Mouse (Mus musculus) embryonic facial prominence, embryonic 15.5 days (tissue): Measurements from ENCODE around the gene Ctdspl. TPM values are rescaled to one million over a fixed set of nuclear protein-coding genes. Genes with fewer than 3 reads are reported as not detected.
A peak's percentile ranks its signal among the peaks of the same experiment; 100 is the strongest.

Source experiments
- ATAC-seq: fragments of 200-750 bp; cut with Nextera tagmentation; 2 replicates; pipeline ENCODE4 v1.8.0; 2017; ENCODE audit warnings: low read depth, moderate TSS enrichment; ENCODE audit not compliant: insufficient number of reproducible peaks, low FRiP score, low TSS enrichment
- H3K27ac ChIP-seq: fragments of 300-500 bp; sonication (generic); replicated peaks from 2 replicates; pipeline ENCODE4 v1.5.1; 2015; ENCODE audit warnings: mild to moderate bottlenecking, inconsistent platforms
- H3K27me3 ChIP-seq: fragments of 300-500 bp; sonication (generic); 2 replicates; pipeline ENCODE4 v1.6.1; 2015; ENCODE audit warnings: inconsistent platforms
- H3K36me3 ChIP-seq: fragments of 300-500 bp; sonication (generic); 2 replicates; pipeline ENCODE4 v1.6.1; 2015; ENCODE audit warnings: mild to moderate bottlenecking, inconsistent platforms
- H3K4me1 ChIP-seq: fragments of 300-500 bp; sonication (generic); 2 replicates; pipeline ENCODE4 v1.6.1; 2015; ENCODE audit warnings: inconsistent platforms
- H3K4me2 ChIP-seq: fragments of 300-500 bp; sonication (generic); replicated peaks from 2 replicates; pipeline ENCODE4 v1.6.1; 2015; ENCODE audit warnings: mild to moderate bottlenecking, inconsistent platforms
- H3K4me3 ChIP-seq: fragments of 300-500 bp; sonication (generic); replicated peaks from 2 replicates; pipeline ENCODE4 v1.5.1; 2015; ENCODE audit warnings: mild to moderate bottlenecking, inconsistent platforms
- H3K9ac ChIP-seq: fragments of 300-500 bp; sonication (generic); 2 replicates; pipeline ENCODE4 v1.6.1; 2015; ENCODE audit warnings: inconsistent platforms
- H3K9me3 ChIP-seq: fragments of 300-500 bp; sonication (generic); replicated peaks from 2 replicates; pipeline ENCODE4 v1.6.1; 2016; ENCODE audit warnings: inconsistent platforms
- WGBS: fragments of 180-500 bp; shearing (Covaris S2); methylation state at CpG from one replicate; pipeline ENCODE4 v1.1.7; 2015; 5-methylcytosine and 5-hydroxymethylcytosine counted together
- polyA plus RNA-seq: library from polyadenylated mRNA; unstranded; fragments of >200 nt; fragmentation: Nextera tagmentation; extraction: Ambion mirVana; gene quantifications from 2 replicates; pipeline ENCODE4 v1.2.1, GENCODE M21; 2015

Gene Ctdspl
- polyA plus RNA-seq, 1 experiment from 2014 or later, result 19.2 TPM

DNA sequence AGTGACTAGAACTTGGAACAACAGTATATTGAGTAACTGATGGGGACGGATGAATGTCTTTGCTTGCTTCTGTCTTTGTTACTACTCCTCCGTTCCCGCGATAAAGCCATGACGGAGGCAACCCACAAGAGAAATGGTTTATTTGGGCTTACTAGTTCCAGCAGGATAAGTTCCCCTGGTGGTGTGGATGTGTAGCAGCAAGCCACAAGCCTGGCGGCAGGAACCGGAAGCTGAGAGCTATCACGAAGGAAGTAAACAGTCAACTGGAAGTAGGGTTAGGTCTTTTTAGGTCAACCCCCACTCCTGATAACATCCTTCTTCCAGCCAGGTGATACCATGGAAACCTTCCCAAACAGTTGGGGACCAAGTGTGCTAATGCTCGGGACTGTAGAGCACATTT is 7.5 kb downstream of the Ctdspl start:
- no peak overlapping the region for H3K4me2 ChIP-seq
- 89% methylated on average over 9 of the region's 9 CpGs for WGBS
- no peaks in the 10 kb centered on the region for H3K27me3 ChIP-seq
- H3K27ac ChIP-seq, result no peak overlapping the region
- no peak overlapping the region for H3K9ac ChIP-seq
- H3K4me3 ChIP-seq, result no peak overlapping the region
- peaks cover 47% of the 10 kb centered on the region for H3K4me1 ChIP-seq
- no peaks in the 10 kb centered on the region for H3K9me3 ChIP-seq
- no peak for ATAC-seq
- H3K36me3 ChIP-seq, result 0 out of 2 replicates have a peak, but pooled peaks cover 2% of the 10 kb centered on the region

DNA sequence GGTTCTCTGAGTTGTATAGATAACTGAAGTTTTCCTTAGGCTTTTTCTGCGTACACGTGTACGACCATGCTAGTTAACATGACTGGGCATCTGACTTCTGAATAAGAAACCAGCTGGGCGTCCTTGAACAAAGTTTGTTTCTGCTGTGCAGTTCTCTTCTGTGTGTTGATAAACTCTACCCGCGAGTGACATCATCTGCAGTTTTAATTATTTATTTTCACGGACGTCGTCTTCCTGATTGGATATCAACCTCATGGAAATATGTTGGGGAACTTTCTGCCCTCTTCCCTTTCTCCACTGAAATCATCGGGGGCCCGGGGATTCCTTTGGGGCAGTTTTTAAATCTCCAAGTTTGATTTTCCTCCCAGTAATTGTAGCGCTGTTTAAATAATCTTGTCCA is 8.1 kb downstream of the Ctdspl start:
- no peak for ATAC-seq
- 64% methylated on average over 12 of the region's 12 CpGs for WGBS
- Histone ChIP-seq H3K9me3 (no peaks in the 10 kb centered on the region), H3K4me2 (no peak overlapping the region), H3K4me3 (no peak overlapping the region), H3K27me3 (no peaks in the 10 kb centered on the region), H3K27ac (no peak overlapping the region), H3K36me3 (0 out of 2 replicates have a peak, but pooled peaks cover 2% of the 10 kb centered on the region), H3K9ac (no peak overlapping the region), H3K4me1 (peaks cover 45% of the 10 kb centered on the region)

DNA sequence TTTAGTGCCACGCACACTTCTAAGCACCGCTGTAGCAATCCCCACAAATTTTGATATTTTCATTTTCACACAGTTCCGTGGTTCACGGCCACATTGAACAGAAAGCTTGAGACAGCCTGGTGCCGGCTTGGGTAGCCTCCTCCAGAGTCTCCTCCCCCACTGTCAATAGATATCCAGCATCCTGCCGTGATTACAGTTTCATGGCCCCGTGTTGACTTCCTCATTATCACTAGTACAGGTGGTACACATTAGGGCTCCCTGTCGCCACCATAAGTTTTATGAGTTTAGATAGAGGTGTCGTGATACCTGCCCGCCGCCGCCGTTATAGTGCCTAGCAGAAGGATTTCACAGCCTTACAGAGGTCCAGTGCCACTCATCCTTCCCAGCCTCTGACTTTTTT is 8.8 kb downstream of the Ctdspl start:
- WGBS, result 73% methylated on average over 13 of the region's 13 CpGs
- H3K4me1 ChIP-seq, result peaks cover 46% of the 10 kb centered on the region
- H3K9ac ChIP-seq, result no peak overlapping the region

DNA sequence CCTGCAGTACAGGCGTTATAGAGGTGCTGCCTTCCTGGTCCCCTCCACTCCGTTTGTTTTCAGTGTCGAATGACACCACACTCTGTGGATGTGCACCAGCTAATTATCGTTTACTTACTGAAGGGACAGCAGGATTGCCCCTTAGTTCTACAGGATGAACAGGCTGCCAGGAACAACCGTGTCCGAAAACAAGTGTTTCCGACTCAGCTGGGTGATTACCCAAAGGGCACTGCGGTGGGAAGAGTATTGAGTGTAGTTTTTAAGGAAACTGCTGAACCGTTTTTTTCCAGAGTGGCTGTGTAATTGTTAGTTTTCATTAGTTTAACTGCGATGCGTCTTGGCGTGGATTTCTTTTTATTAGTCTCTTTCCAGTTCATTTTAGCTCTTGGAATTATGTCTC is 9.8 kb downstream of the Ctdspl start:
- H3K9me3 ChIP-seq, result no peaks in the 10 kb centered on the region
- no peaks in the 10 kb centered on the region for H3K36me3 ChIP-seq
- WGBS, result 37% methylated on average over 12 of the region's 12 CpGs
- no peak for ATAC-seq
- no peak overlapping the region for H3K4me3 ChIP-seq
- peaks cover 40% of the 10 kb centered on the region for H3K4me1 ChIP-seq
- H3K27ac ChIP-seq, result no peak overlapping the region
- no peak overlapping the region for H3K4me2 ChIP-seq
- H3K9ac ChIP-seq, result no peak overlapping the region
- no peaks in the 10 kb centered on the region for H3K27me3 ChIP-seq

More for the DNA sequence above, 8.8 kb downstream of the Ctdspl start:
- H3K4me3 ChIP-seq, result no peak overlapping the region
- H3K4me2 ChIP-seq, result no peak overlapping the region
- no peaks in the 10 kb centered on the region for H3K27me3 ChIP-seq
- H3K27ac ChIP-seq, result no peak overlapping the region
- ATAC-seq, result no peak
- no peaks in the 10 kb centered on the region for H3K36me3 ChIP-seq
- no peaks in the 10 kb centered on the region for H3K9me3 ChIP-seq

DNA sequence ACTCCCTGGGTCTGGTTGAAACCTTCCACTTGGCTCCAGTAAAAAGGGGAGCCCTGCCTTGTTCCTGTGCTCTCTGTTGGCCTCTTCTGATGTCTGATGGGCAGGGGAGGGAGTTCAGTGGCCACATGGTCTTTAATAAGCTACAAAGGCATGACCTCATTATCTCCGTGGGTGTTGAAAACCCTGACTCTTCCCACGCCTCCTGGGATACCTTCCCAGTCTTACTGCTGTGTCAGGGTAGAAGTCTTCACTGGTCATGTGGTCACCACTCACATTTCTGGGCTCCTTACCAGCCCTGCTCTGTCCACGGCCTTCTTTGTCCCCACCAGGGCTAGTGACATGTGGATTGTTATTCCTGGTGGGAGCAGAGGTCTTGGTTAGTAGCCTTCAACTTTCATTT is 11.3 kb downstream of the Ctdspl start:
- peaks cover 40% of the 10 kb centered on the region for H3K4me1 ChIP-seq
- H3K27me3 ChIP-seq, result no peaks in the 10 kb centered on the region
- WGBS, result 66% methylated on average over 3 of the region's 3 CpGs
- H3K4me3 ChIP-seq, result no peak overlapping the region
- ATAC-seq, result no peak
- no peak overlapping the region for H3K9ac ChIP-seq
- H3K27ac ChIP-seq, result no peak overlapping the region
- H3K4me2 ChIP-seq, result no peak overlapping the region
- H3K9me3 ChIP-seq, result no peaks in the 10 kb centered on the region
- no peaks in the 10 kb centered on the region for H3K36me3 ChIP-seq

DNA sequence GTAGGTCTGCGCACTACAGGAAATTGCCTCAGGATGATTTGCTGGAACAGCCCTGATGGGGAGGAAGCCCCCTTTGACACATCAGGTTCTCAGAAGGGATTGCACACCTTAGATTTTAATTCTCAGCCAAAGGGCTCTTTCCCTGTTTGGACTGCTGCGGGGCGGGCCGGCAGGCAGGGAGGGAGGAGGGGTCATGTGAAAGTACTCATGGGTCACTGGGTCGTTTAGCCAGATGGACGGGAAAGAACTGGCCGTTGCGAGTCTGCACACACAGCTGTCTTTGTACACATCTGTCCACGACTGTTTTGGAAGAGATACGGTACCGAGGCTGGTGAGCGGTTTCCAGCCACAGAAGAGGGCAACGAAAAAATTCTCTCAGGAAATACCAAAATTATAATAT is 13.2 kb downstream of the Ctdspl start:
- H3K4me2 ChIP-seq, result no peak overlapping the region
- H3K27ac ChIP-seq, result peak overlapping the region; percentile 44; the same call in 1 of the 2 replicates
- no peaks in the 10 kb centered on the region for H3K27me3 ChIP-seq
- no peak overlapping the region for H3K4me3 ChIP-seq
- no peaks in the 10 kb centered on the region for H3K36me3 ChIP-seq
- 26% methylated on average over 13 of the region's 13 CpGs for WGBS
- no peaks in the 10 kb centered on the region for H3K9me3 ChIP-seq
- H3K4me1 ChIP-seq, result peaks cover 46% of the 10 kb centered on the region
- ATAC-seq, result no peak
- H3K9ac ChIP-seq, result no peak overlapping the region

DNA sequence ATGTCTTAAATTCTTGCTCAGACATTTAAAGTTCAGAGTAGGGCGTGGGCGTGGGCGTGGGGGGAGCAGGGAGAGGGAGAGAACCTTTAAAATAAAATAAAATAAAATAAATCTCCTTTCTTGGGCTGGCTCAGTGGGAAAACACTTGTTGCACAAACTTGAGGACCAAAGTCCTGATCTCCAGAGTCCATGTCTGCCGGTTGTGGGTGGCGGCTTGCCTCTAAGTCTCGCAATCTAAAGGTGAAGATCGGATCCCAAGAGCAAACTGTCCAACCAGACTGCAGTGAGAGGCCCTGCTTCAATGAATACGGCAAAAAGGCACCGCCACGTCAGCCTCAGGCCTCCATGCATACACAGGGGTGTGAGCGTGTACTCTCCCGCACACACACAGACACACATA is 13.6 kb downstream of the Ctdspl start:
- Histone ChIP-seq H3K9ac (no peak overlapping the region), H3K9me3 (no peaks in the 10 kb centered on the region), H3K27ac (peak overlapping the region; percentile 44), H3K4me3 (no peak overlapping the region), H3K27me3 (no peaks in the 10 kb centered on the region), H3K4me2 (no peak overlapping the region), H3K4me1 (peaks cover 45% of the 10 kb centered on the region), H3K36me3 (no peaks in the 10 kb centered on the region)
- WGBS, result 70% methylated on average over 12 of the region's 12 CpGs
- ATAC-seq, result no peak

DNA sequence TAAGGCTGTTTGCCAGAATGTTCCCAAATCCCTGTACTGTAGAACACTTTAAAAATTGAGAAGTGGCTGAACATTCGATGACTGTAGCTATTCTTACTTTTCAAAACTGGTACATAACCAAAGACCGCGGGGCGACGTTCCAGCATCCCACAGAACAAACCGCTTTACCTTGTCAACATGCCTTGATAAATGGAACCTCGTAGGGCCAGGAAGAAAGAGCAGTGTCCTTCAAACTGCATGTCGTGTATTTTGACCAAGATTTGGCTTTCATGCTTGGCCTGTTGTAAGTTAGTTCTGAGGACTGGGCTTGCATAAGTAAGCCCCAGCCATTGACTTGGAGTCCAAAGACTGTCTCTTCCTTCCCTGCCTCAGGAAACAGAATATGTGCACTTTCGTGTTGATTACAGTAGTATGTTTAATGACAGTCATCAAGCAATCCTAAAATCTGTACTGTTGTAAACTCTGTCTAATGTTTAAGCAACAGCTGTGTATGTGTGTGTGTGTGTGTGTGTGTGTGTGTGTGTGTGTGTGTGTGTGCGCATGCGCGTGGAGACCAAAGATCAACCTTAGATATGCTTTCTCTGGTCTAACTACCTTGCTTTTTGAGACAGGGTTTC is 14.4 kb downstream of the Ctdspl start:
- Histone ChIP-seq H3K9ac (no peak overlapping the region), H3K27me3 (no peaks in the 10 kb centered on the region), H3K9me3 (no peaks in the 10 kb centered on the region), H3K4me1 (peaks cover 39% of the 10 kb centered on the region), H3K4me2 (no peak overlapping the region), H3K36me3 (no peaks in the 10 kb centered on the region), H3K4me3 (no peak overlapping the region), H3K27ac (peak overlapping the region; percentile 44; the same call in 1 of the 2 replicates)
- 78% methylated on average over 12 of the region's 12 CpGs for WGBS
- ATAC-seq, result no peak

DNA sequence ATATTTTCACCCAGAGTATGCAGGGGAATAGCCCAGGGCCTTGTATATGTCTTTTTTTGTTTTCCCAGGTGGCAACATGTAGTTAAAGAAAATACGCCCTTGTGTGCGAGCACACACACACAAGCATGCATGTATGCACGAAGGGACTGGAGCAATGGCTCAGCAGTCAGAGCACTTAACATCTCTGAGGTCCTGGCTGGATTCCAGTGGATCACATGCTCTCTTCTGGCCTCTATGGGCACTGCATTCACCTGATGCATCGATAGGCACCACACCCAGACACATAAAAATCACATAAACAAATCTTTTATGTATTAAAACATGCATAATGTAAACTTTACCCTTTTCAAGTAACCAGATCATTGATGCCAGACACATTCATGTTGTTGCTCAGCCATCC is 15.8 kb downstream of the Ctdspl start:
- no peaks in the 10 kb centered on the region for H3K9me3 ChIP-seq
- H3K36me3 ChIP-seq, result no peaks in the 10 kb centered on the region
- peaks cover 32% of the 10 kb centered on the region for H3K4me1 ChIP-seq
- no peak for ATAC-seq
- WGBS, result 82% methylated on average over 4 of the region's 4 CpGs
- no peaks in the 10 kb centered on the region for H3K27me3 ChIP-seq
- H3K27ac ChIP-seq, result no peak overlapping the region
- H3K4me3 ChIP-seq, result no peak overlapping the region
- H3K4me2 ChIP-seq, result no peak overlapping the region
- H3K9ac ChIP-seq, result no peak overlapping the region

DNA sequence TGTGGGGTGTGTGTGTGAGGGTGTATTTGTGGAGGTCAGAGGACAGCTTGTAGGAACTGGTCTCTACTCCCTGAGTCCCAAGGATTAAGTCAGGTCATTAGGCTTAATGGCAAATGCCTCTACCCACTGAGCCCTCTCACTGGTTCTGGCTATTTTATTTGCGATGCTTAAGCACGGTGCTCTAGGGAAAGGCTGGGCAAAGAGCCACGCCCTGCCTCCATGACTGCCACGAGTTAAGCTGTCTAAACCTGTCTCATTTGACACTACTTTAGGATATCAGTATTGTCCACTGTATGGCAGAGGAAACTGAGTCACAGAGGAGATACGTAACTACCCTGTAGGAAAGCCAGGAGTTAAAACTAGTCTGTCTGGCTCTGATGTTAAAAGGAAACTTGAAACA is 17.7 kb downstream of the Ctdspl start:
- 53% methylated on average over 5 of the region's 5 CpGs for WGBS
- Histone ChIP-seq H3K36me3 (no peaks in the 10 kb centered on the region), H3K9ac (no peak overlapping the region), H3K27ac (no peak overlapping the region), H3K9me3 (no peaks in the 10 kb centered on the region), H3K4me3 (no peak overlapping the region), H3K4me1 (peaks cover 25% of the 10 kb centered on the region), H3K4me2 (no peak overlapping the region), H3K27me3 (no peaks in the 10 kb centered on the region)
- no peak for ATAC-seq

DNA sequence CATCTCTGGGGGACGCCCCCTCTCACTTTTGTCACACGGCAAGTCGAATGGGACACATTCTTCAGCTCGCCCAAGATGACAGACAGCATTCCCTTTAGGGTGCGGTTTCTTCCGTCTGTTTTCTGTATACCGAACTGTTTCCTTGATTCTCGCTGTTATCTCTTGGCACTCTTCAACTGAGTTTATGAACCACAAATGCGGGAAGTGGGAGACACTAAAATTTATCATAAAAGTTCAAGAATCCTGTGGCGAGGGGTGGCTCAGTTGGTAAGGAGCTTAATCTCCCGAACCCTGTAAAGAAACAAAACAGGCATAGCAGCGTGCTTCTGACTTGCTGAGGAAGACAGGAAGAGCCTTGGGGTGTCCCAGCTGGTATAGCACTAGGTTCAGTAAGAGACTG is 18.1 kb downstream of the Ctdspl start:
- Histone ChIP-seq H3K4me3 (no peak overlapping the region), H3K9ac (no peak overlapping the region), H3K36me3 (no peaks in the 10 kb centered on the region), H3K9me3 (no peaks in the 10 kb centered on the region), H3K27ac (no peak overlapping the region), H3K4me1 (peaks cover 22% of the 10 kb centered on the region), H3K4me2 (no peak overlapping the region), H3K27me3 (no peaks in the 10 kb centered on the region)
- no peak for ATAC-seq
- 43% methylated on average over 12 of the region's 12 CpGs for WGBS

DNA sequence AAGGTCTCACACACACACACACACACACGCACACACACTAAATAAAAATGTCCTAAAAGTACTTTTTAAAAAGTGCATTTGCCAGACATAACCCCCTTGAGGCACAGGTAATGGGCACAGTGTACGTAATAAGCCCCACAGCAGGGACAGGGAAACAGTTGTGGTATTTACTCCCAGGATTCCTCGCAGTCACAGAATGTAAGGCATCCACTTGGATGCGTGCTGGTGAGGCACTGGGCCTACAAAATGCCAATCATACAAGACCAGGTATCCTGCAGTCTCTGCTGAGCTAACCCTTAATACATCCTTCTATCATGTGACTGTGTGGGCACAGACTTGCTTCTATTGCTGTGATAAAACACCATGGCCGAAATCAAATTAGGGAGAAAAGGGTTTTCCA is 22.2 kb downstream of the Ctdspl start:
- no peak overlapping the region for H3K27ac ChIP-seq
- no peak overlapping the region for H3K4me3 ChIP-seq
- H3K36me3 ChIP-seq, result 0 out of 2 replicates have a peak, but pooled peaks cover 4% of the 10 kb centered on the region
- H3K27me3 ChIP-seq, result no peaks in the 10 kb centered on the region
- peaks cover 18% of the 10 kb centered on the region for H3K4me1 ChIP-seq
- no peak for ATAC-seq
- H3K9ac ChIP-seq, result no peak overlapping the region
- WGBS, result 76% methylated on average over 5 of the region's 5 CpGs
- no peaks in the 10 kb centered on the region for H3K9me3 ChIP-seq
- no peak overlapping the region for H3K4me2 ChIP-seq
